Mouse (Mus musculus): ENCODE results near the gene Fbxw8. TPM values are rescaled to one million over a fixed set of nuclear protein-coding genes. Genes with fewer than 3 reads are reported as not detected.

Gene Fbxw8
- polyA plus RNA-seq, 1 experiment from 2014 or later = 23.6 TPM

- no peak overlapping the region for H3K27ac ChIP-seq
- no peak for ATAC-seq (ENCODE audit: insufficient read depth, low FRiP score, low read depth)
- H3K4me2 ChIP-seq = peak overlapping the region; percentile 70
- no peak overlapping the region for H3K9ac ChIP-seq
- H3K9me3 ChIP-seq = no peaks in the 10 kb centered on the region; the same call in 1 of the 2 replicates
- peaks cover 69% of the 10 kb centered on the region for H3K27me3 ChIP-seq (replicated peaks)
- H3K4me3 ChIP-seq (replicated peaks) = peak overlapping the region; percentile 40
- WGBS = under 1% methylated on average over 27 of the region's 27 CpGs
- H3K36me3 ChIP-seq = no peaks in the 10 kb centered on the region
- H3K4me1 ChIP-seq = peaks cover 33% of the 10 kb centered on the region
These were observed 16.9 kb upstream of the Fbxw8 start for GRCm38 (mm10) chr5:118172078-118172723.

- Histone ChIP-seq H3K9ac (no peak overlapping the region), H3K36me3 (no peaks in the 10 kb centered on the region), H3K9me3 (no peaks in the 10 kb centered on the region; the same call in 1 of the 2 replicates), H3K27me3 (replicated peaks) (peaks cover 69% of the 10 kb centered on the region), H3K4me2 (peak overlapping the region; percentile 70), H3K4me3 (replicated peaks) (peak overlapping the region; percentile 40), H3K4me1 (peaks cover 33% of the 10 kb centered on the region), H3K27ac (no peak overlapping the region)
- no peak for ATAC-seq (ENCODE audit: insufficient read depth, low FRiP score, low read depth)
- under 1% methylated on average over 35 of the region's 36 CpGs for WGBS
These were observed 16.4 kb upstream of the Fbxw8 start for GRCm38 (mm10) chr5:118171665-118172064.

- H3K36me3 ChIP-seq = no peaks in the 10 kb centered on the region
- no peak overlapping the region for H3K9ac ChIP-seq
- peak overlapping the region; percentile 70; the same call in 1 of the 2 replicates for H3K4me2 ChIP-seq
- no peak for ATAC-seq (ENCODE audit: insufficient read depth, low FRiP score, low read depth)
- H3K27ac ChIP-seq = no peak overlapping the region
- H3K4me1 ChIP-seq = peaks cover 33% of the 10 kb centered on the region
- H3K27me3 ChIP-seq (replicated peaks) = peaks cover 75% of the 10 kb centered on the region
- under 1% methylated on average over 25 of the region's 25 CpGs for WGBS
- H3K4me3 ChIP-seq (replicated peaks) = peak overlapping the region; percentile 40
- no peaks in the 10 kb centered on the region; the same call in 1 of the 2 replicates for H3K9me3 ChIP-seq
These were observed 15.7 kb upstream of the Fbxw8 start for GRCm38 (mm10) chr5:118170888-118171529.

- 0 out of 2 replicates have a peak, but pooled peaks have one; percentile 25 for ATAC-seq (ENCODE audit: insufficient read depth, low FRiP score, low read depth)
- under 1% methylated on average over 96 of the region's 117 CpGs for WGBS
- H3K36me3 ChIP-seq = no peaks in the 10 kb centered on the region
- no peak overlapping the region for H3K27ac ChIP-seq
- 0 out of 2 replicates have a peak overlapping the region, but pooled peaks have one; percentile 4 for H3K9ac ChIP-seq
- H3K4me2 ChIP-seq = peak overlapping the region; percentile 99
- H3K4me1 ChIP-seq = peaks cover 29% of the 10 kb centered on the region
- H3K9me3 ChIP-seq = no peaks in the 10 kb centered on the region
- H3K4me3 ChIP-seq (replicated peaks) = peak overlapping the region; percentile 46
- peaks cover 73% of the 10 kb centered on the region for H3K27me3 ChIP-seq (replicated peaks)
These were observed 14.3 kb upstream of the Fbxw8 start for GRCm38 (mm10) chr5:118169222-118170221.

- no peaks in the 10 kb centered on the region for H3K36me3 ChIP-seq
- peaks cover 68% of the 10 kb centered on the region for H3K27me3 ChIP-seq (replicated peaks)
These were observed 12.3 kb upstream of the Fbxw8 start for GRCm38 (mm10) chr5:118167561-118167995.

GRCm38 (mm10) chr5:118165462-118165861 is 10.2 kb upstream of the Fbxw8 start:
- H3K27ac ChIP-seq = no peak overlapping the region
- no peaks in the 10 kb centered on the region for H3K36me3 ChIP-seq
- H3K9me3 ChIP-seq = no peaks in the 10 kb centered on the region
- H3K27me3 ChIP-seq (replicated peaks) = peaks cover 57% of the 10 kb centered on the region
- no peak overlapping the region for H3K4me2 ChIP-seq
- H3K4me3 ChIP-seq (replicated peaks) = no peak overlapping the region
- H3K9ac ChIP-seq = no peak overlapping the region
- no peak for ATAC-seq (ENCODE audit: insufficient read depth, low FRiP score, low read depth)
- H3K4me1 ChIP-seq = peaks cover 11% of the 10 kb centered on the region

More at GRCm38 (mm10) chr5:118167561-118167995, 12.3 kb upstream of the Fbxw8 start:
- Histone ChIP-seq H3K9me3 (no peaks in the 10 kb centered on the region), H3K9ac (no peak overlapping the region), H3K4me3 (replicated peaks) (no peak overlapping the region), H3K4me1 (peaks cover 26% of the 10 kb centered on the region), H3K4me2 (no peak overlapping the region), H3K27ac (no peak overlapping the region)
- 60% methylated on average over 8 of the region's 8 CpGs for WGBS
- ATAC-seq (ENCODE audit: insufficient read depth, low FRiP score, low read depth) = no peak

- Histone ChIP-seq H3K36me3 (no peaks in the 10 kb centered on the region), H3K4me3 (replicated peaks) (no peak within 1 kb of the TSS), H3K4me1 (peaks cover 6% of the 10 kb centered on the region), H3K27me3 (replicated peaks) (peaks cover 53% of the 10 kb centered on the region), H3K9ac (no peak within 1 kb of the TSS), H3K27ac (no peak within 1 kb of the TSS), H3K9me3 (no peaks in the 10 kb centered on the region), H3K4me2 (no peak within 1 kb of the TSS)
- no peak for ATAC-seq (ENCODE audit: insufficient read depth, low FRiP score, low read depth)
- 67% methylated on average over 12 of the region's 12 CpGs for WGBS
These were observed 9.3 kb upstream of the Fbxw8 start, which contains the start of gene Hrk for GRCm38 (mm10) chr5:118164581-118164980. Gene Hrk (plus strand): TSS chr5:118164648.

GRCm38 (mm10) chr5:118160691-118161090 is 5.4 kb upstream of the Fbxw8 start:
- no peak overlapping the region for H3K4me2 ChIP-seq
- H3K27me3 ChIP-seq (replicated peaks) = peaks cover 24% of the 10 kb centered on the region
- ATAC-seq (ENCODE audit: insufficient read depth, low FRiP score, low read depth) = no peak
- no peak overlapping the region for H3K27ac ChIP-seq
- 45% methylated on average over 4 of the region's 4 CpGs for WGBS
- H3K4me3 ChIP-seq (replicated peaks) = no peak overlapping the region
- no peak overlapping the region for H3K9ac ChIP-seq
- 0 out of 2 replicates have a peak, but pooled peaks cover 3% of the 10 kb centered on the region for H3K4me1 ChIP-seq
- no peaks in the 10 kb centered on the region for H3K9me3 ChIP-seq
- H3K36me3 ChIP-seq = no peaks in the 10 kb centered on the region

- 11% methylated on average over 4 of the region's 4 CpGs for WGBS
- no peak overlapping the region for H3K9ac ChIP-seq
- no peaks in the 10 kb centered on the region for H3K9me3 ChIP-seq
- peaks cover 16% of the 10 kb centered on the region; the same call in 1 of the 2 replicates for H3K4me1 ChIP-seq
- H3K4me3 ChIP-seq (replicated peaks) = no peak overlapping the region
- ATAC-seq (ENCODE audit: insufficient read depth, low FRiP score, low read depth) = 0 out of 2 replicates have a peak, but pooled peaks have one; percentile 44
- no peaks in the 10 kb centered on the region for H3K36me3 ChIP-seq
- no peak overlapping the region for H3K4me2 ChIP-seq
- H3K27me3 ChIP-seq (replicated peaks) = peaks cover 10% of the 10 kb centered on the region
- no peak overlapping the region for H3K27ac ChIP-seq
These were observed 1.7 kb upstream of the Fbxw8 start for GRCm38 (mm10) chr5:118156976-118157375.

GRCm38 (mm10) chr5:118155565-118155947 is 292 bp upstream of the Fbxw8 start:
- Histone ChIP-seq H3K9ac (no peak overlapping the region), H3K4me1 (peaks cover 16% of the 10 kb centered on the region; the same call in 1 of the 2 replicates), H3K36me3 (no peaks in the 10 kb centered on the region), H3K4me3 (replicated peaks) (peak overlapping the region; percentile 98), H3K27me3 (replicated peaks) (peaks cover 3% of the 10 kb centered on the region; the same call in 1 of the 2 replicates), H3K9me3 (no peaks in the 10 kb centered on the region), H3K27ac (no peak overlapping the region), H3K4me2 (peak overlapping the region; percentile 65)
- no peak for ATAC-seq (ENCODE audit: insufficient read depth, low FRiP score, low read depth)
- WGBS = 19% methylated on average over 9 of the region's 9 CpGs

GRCm38 (mm10) chr5:118149711-118150110 is 5.6 kb downstream of the Fbxw8 start:
- H3K9ac ChIP-seq = no peak overlapping the region
- 82% methylated on average over 3 of the region's 3 CpGs for WGBS
- no peak for ATAC-seq (ENCODE audit: insufficient read depth, low FRiP score, low read depth)

More at GRCm38 (mm10) chr5:118149711-118150110, 5.6 kb downstream of the Fbxw8 start:
- Histone ChIP-seq H3K4me2 (no peak overlapping the region), H3K9me3 (no peaks in the 10 kb centered on the region), H3K4me3 (replicated peaks) (no peak overlapping the region), H3K27me3 (replicated peaks) (no peaks in the 10 kb centered on the region), H3K36me3 (no peaks in the 10 kb centered on the region), H3K27ac (no peak overlapping the region), H3K4me1 (peaks cover 17% of the 10 kb centered on the region)
